Mouse (Mus musculus): Measurements from ENCODE around the gene Ptcd1.
"Not testable (repeated sequence)": the region's sequence is repeated elsewhere in the genome, so short reads cannot be mapped to it uniquely, and the experiment has no call there.

The Ptcd1 gene

GRCm38 (mm10) chr5:145161361-145161760 is 5.5 kb downstream of the Ptcd1 start:
- DNase-seq, result no peak

- no peak for DNase-seq
Observed at GRCm38 (mm10) chr5:145152690-145153089, 14.2 kb downstream of the Ptcd1 start.

GRCm38 (mm10) chr5:145149294-145149693 is 17.6 kb downstream of the Ptcd1 start:
- DNase-seq, result no peak

- DNase-seq, result no peak
Observed at GRCm38 (mm10) chr5:145147748-145148147, 19.2 kb downstream of the Ptcd1 start.

GRCm38 (mm10) chr5:145140611-145141010 is 26.3 kb downstream of the Ptcd1 start:
- no peak for DNase-seq

GRCm38 (mm10) chr5:145139571-145140519 is 27.1 kb downstream of the Ptcd1 start, which contains the start of the genes Pdap1 and Bud31:
Gene Pdap1, minus strand, starts transcription at chr5:145140238.
Gene Bud31, plus strand, starts transcription at chr5:145140362.
- DNase-seq, result peak; percentile 94

GRCm38 (mm10) chr5:145138836-145139235 is 28.1 kb downstream of the Ptcd1 start:
- no peak for DNase-seq

GRCm38 (mm10) chr5:145133275-145133674 is 33.6 kb downstream of the Ptcd1 start:
- DNase-seq, result not testable (repeated sequence)

- no peak for DNase-seq
Observed at GRCm38 (mm10) chr5:145130995-145131394, 35.9 kb downstream of the Ptcd1 start.

GRCm38 (mm10) chr5:145130191-145130590 is 36.7 kb downstream of the Ptcd1 start:
- no peak for DNase-seq

GRCm38 (mm10) chr5:145129773-145130172 is 37.1 kb downstream of the Ptcd1 start:
- DNase-seq, result not testable (repeated sequence)

GRCm38 (mm10) chr5:145129124-145129523 is 37.8 kb downstream of the Ptcd1 start:
- DNase-seq, result no peak

GRCm38 (mm10) chr5:145126580-145126979 is 40.3 kb downstream of the Ptcd1 start:
- no peak for DNase-seq

GRCm38 (mm10) chr5:145123396-145123795 is 43.5 kb downstream of the Ptcd1 start:
- DNase-seq, result no peak

- no peak for DNase-seq
Observed at GRCm38 (mm10) chr5:145120921-145121320, 46.0 kb downstream of the Ptcd1 start.

- no peak for DNase-seq
Observed at GRCm38 (mm10) chr5:145119385-145119784, 47.5 kb downstream of the Ptcd1 start.

GRCm38 (mm10) chr5:145118461-145118860 is 48.4 kb downstream of the Ptcd1 start:
- DNase-seq, result no peak

- no peak for DNase-seq
Observed at GRCm38 (mm10) chr5:145118005-145118404, 48.9 kb downstream of the Ptcd1 start.

GRCm38 (mm10) chr5:145116916-145117315 is 50.0 kb downstream of the Ptcd1 start:
- DNase-seq, result peak; percentile 64

GRCm38 (mm10) chr5:145116316-145116715 is 50.6 kb downstream of the Ptcd1 start:
- DNase-seq, result peak; percentile 49 to 68

GRCm38 (mm10) chr5:145115736-145116135 is 51.2 kb downstream of the Ptcd1 start:
- DNase-seq, result no peak

- DNase-seq, result peak; percentile 69 to 76
Observed at GRCm38 (mm10) chr5:145114606-145115473, 52.1 kb downstream of the Ptcd1 start.

GRCm38 (mm10) chr5:145114071-145114605 is 52.8 kb downstream of the Ptcd1 start, which contains the start of gene Arpc1b:
Gene Arpc1b, plus strand, starts transcription at chr5:145114215.
- DNase-seq, result peak; percentile 70 to 76

Measured in thymus, postnatal 36 days (tissue).